Mouse (Mus musculus) NIH3T3 (cell line): ENCODE data around the gene Poldip3.
"Not testable (repeated sequence)": the region's sequence is repeated elsewhere in the genome, so short reads cannot be mapped to it uniquely, and the experiment has no call there.

Experiments
- DNase-seq: peaks from one replicate; pipeline ENCODE4 v3.0.0-alpha.2; 2012; ENCODE audit warnings: low read depth

Gene Poldip3

DNA sequence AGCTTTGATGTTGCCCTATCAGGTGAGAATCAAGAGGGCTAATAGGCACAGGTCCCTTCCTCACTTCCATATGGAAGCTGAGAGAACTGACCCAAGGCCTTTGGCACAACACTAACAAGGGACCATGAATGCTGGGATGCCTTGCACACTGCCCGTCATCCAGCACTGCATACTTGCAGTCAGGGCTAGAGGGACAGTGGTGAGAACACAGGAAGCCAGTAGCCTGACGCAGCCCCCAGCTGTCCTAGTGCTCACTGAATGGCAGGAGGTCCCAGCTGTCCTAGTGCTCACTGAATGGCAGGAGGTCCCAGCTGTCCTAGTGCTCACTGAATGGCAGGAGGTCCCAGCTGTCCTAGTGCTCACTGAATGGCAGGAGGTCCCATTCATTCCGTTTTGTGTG is 22.1 kb downstream of the Poldip3 start:
- not testable (repeated sequence) for DNase-seq

DNA sequence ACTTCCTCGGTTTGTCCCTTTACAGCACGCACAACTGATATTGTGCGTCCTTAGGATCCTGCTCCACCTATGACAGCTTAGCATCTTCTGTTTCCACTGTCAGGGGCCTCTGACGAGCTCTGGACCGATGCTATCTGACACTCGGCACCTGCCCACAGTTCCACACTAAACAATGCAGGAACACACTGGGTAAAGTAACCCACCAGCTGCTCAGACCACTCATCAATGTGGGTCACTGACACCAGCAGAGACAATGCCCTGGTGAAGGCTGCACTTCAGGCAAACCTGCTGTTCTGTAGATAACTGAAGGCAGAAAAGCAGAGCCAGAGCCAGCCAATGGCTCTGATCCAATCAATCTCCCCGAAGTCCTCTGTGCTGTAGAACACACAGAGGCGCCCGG is 22.6 kb downstream of the Poldip3 start:
- DNase-seq, result no peak

DNA sequence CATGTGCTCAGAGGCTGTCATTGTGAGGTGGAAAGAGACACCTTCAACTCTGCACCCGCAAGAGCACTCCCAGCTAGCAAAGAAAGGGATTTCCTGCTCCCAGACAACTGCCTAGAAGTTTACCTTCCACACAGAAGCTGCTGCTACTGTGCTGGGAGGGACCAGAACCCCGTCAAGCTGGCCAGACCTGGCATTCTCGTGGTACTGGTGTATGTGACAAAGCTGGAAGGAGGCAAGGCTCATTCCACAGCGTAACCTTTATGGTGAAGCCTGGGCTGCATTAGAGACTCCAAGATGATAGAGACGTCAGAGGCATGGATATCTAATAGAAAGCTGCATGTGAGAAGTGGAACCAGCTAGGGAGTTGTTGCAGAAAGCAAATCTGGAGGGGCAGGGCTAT is 24.6 kb downstream of the Poldip3 start:
- DNase-seq, result no peak

DNA sequence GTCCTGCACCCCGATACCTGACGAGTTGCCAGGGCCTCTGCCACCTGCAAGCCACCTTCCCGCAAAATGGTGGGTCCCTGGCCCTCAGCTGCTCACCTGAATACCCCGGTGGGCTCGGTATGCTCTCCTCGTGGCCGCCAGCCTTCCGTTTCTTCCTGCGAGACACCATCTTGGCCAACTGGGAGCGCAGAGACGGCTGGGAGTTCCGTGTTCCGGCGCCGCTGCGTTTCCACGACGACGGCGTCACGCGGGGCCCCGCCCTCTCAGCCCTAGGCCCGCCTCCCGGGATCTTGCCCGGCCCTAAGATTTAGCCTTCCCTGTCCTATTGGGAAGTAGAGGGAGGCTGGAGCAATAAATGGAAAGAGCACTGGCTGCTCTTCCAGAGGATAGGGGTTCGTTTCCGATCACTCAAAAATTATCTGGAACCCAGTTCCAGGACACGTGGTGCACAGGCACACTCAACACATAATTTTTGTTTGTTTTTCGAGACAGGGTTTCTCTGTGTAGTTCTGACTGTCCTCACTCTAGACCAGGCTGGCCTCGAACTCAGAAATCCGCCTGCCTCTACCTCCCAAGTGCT is 26.5 kb downstream of the Poldip3 start, which contains the start of gene Rrp7a:
Gene Rrp7a, minus strand, starts transcription at position 236 of the 580 bp plus-strand sequence.
- peak; percentile 96 for DNase-seq

DNA sequence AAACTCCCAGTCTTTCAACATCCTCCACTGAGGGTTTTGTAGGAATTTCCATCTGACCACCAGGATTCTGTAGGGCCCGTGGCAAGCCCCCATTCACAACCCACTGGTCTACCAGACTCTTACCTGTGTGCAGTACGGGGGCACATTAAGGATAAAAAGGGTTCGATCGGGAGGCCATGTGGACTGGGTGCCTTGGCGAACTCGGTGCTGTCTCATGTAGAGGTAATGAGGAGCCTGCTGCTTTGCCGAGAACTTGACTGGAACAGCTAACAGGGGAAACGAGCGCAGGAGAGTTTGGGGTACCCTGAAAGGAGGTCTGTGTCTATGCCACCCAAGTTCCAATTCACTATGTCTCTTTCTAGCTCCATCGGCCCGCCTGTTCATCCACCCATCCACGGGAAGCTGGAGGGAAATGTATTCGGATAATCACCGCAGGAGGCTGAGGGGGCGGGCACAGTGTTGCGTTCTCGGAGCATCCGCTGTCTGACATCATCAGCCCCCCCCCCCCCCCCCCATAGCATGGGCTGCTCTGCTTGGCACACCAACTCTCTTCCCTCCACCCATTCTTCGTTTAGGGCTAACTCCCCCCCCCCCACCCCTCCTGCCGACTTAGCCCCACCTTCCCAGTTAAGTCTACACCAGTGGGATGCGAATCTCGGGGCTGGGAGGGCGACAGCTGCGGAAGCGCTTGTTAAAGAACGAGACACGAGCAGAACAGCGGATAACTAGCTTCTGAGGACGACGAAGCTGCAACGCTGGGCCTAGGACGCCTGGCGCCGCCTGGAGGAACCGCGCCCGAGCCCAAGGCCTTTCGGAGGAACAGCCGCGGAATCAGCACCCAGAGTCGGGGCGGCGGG is 27.2 kb downstream of the Poldip3 start:
- peak; percentile 86 for DNase-seq

DNA sequence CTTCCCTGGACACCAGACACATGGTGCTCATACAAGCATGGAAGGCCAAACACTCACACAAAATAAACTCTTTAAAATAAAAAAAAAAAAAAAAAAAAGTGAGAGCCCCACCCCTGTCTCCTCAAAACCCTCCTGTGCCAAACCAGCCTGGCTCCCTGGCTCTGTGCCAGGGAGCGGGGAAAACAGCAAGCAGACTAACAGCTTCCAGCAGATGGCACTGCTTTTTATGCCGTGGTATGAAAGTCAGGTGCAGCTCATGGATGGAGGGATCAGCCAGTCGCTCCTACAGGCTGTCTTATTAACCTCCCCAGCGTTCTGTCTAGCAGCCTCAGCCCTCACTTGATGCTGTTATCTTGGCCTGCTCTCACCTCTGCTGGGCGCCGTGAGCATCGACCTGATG is 30.8 kb downstream of the Poldip3 start:
- DNase-seq, result peak; percentile 86

DNA sequence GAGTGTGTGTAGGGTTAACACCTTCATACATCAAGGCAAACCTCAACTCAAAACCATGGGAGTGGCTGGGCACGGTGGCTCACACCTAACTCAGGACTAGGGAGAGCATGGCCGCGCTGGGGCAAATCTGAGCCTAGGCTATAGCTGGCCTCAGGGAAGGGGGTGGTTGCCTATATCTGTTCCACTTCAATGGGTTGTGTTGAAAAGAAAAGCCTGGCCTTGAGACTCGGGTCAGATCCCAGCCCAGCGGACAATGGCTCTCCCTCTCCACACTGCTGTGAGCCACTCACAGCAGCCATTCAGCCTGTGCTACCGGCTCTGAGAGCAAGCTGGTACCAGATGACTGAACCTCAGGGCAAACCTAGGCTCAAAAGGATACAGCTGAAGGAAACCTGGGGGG is 34.1 kb downstream of the Poldip3 start:
- no peak for DNase-seq

DNA sequence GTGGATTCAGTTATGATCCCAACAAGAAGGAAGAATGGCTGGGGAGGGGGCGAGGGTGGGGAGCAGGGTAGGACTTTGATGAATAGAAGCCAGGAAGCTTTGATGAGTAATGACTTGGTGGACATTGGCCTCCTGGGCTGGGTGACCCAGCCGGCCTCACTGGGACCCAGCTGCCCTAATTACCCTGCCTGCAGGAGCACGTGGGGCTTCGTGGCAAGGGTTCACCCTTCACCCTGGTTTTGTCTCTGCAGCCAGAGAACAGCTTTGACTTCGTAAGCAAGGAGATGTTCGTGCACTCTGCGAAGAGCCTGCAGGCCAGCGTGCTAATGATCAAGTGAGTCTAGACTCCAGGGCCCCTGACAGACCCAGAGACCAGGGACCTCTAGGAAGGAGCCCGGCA is 35.1 kb downstream of the Poldip3 start:
- DNase-seq, result no peak

DNA sequence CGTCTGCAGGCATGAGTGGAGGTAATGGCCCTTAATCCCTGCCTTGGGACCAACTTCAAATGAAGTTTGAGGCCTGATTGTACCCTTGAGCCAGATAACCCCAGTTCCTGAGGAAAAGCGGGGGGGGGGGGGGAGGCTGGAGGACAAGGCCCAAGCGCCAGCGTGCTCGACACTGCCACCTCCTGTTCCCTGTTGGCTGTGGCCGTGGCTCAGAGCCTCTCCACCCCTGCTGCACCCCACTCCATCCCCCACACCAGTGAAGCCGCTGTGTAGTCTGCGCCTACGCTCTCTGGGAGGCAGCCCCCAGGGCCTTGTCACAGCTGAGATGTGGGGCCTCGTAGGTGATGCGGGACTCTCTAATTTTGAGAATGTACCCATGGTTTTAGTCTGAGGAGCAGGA is 36.3 kb downstream of the Poldip3 start:
- DNase-seq, result peak; percentile 69

DNA sequence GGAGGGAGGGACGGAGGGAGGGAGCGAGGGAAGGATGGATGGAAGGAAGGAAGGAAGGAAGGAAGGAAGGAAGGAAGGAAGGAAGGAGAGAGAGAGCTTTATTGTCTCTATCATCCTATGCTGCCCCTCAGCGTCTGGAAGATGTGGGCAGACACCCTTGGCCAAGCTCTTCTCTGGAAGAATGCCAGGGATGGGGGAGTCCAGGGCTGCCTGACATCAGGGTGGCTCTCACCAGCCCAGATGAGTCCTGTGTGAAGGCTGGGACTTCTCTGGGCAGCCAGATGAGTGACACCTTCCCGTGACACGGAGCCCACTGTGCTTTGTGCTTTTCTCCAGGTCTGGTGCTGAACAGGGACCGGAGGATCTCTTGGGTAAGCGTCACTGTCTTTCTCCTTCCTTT is 37.3 kb downstream of the Poldip3 start:
- DNase-seq, result no peak

DNA sequence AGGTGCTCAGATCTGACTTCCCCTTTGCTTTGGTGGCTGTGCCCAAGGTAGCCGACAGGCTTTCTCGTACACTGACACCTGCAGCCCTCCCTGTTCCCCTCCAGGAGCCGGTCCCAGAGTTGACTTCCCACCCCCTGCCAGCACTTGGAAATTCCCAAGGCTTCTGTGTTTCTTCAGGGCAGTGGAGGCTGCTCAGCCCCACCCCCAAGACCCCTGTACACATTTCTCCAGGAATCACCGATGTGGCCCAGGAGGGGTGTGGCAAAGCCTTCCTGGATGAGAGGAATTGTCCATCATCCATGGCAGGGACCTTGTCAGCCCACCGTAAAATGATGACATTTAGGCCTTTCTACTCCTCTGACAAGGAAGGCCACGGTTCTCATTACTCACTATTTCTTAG is 37.9 kb downstream of the Poldip3 start:
- no peak for DNase-seq

DNA sequence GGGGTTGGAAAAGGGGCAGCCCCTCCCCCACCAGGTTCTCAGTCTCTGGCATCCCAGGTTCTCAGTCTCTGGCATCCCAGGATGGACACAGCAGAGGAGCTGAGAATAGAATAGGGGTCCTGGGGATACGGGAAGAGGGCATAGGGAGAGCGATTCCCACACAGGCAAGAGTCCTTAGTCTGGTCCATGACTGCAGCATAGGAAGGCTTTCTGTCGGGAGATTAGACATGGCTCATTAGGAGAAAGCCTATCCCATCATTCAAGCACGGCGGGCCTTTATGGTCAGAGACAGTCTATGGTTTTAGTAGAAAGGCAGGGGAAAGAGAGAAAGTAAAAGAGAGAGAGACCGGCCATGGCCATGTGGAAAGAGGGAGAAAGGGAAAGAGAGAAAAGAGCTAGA is 41.4 kb downstream of the Poldip3 start:
- DNase-seq, result no peak

DNA sequence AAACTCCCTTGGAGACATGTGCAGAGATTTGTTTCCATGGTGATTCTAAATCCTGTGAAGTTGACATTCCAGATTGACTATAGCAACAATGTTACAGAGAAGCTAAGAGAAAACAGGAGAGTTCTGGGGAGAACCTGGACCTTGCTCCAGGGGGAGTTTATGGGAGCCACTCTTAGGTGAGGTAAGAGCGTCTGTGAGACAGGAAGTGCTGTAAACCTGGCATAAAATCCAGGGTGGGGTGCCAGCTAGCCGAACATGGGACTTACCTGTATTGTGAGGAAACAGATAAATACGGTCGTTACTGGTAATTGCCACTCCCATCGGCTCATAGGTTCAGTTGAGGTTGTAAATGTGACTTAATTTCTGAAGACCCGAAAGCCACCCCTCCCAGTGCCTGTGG is 42.8 kb downstream of the Poldip3 start:
- no peak for DNase-seq

DNA sequence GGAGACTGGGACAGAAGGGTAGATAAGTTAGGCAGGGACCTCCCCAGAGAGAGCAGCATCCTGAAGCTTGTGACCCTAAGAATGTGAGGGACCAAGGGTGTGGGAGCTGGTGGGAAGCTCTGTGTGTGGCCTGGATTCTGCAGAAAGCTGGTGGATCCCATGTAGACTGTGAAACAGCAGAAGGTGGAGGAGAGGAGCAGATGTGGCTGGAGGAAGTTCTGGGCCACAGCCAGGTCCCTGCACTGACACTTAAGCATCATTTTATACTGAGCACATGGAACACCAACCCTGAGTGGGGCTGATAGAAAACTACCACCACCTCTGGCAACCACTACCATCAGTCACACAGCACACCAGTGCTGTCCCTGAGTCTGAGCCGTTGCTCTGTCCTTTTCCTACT is 46.1 kb downstream of the Poldip3 start:
- DNase-seq, result no peak

DNA sequence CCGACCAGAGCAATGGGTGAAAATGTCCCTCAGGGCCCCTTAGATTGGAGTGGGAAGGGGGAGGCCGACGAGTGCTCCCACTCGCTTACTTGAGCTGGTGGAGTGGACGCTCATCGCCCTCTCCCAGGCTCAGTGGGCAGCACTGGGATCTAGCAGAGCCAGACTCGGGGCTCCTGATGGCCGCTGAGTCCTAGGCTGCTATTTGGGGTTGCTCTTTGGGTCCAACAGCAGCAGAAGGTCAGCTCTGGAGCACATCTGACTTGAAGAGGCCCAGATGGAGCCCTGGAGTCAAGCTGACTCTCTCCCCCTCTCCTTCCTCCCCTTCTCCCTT is 48.9 kb downstream of the Poldip3 start:
- DNase-seq, result no peak

DNA sequence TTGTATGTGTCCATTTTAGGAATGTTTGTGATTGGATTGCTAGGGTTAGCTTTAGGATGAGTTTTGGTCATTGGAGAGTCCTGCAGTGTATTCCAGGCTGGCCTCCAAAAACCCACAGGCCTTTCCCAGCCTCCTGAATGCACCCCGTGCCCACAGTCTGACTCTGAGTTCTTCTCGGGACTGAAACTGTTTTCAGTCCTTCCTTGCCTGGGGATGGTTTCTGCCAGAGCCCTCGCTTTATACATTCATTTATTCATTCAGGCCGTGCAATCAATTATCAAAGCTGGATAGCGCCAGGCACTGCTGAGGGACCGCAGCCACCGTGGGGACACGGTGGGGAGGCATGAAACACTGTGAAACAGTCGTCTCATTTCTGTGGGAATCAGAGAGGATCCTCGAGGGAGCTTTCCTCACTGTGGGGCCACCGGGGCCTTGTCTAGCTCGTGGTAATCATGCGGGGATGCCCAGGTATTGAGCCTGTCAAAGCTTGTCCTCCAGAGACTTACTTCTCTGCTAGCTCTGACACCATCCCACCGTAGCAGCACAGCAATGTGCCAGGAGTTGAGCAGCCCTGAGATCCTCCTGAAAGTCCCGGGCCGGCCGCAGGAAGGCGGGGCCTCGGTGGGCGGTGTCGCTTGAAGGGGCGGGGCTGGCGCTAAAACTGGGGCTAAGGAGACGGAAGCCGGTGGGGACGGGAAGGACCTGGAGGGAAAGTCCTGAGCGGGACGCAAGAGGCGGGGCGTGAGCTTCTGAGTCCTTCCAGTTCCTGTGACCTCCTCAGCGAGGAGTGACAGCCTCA is 49.5 kb downstream of the Poldip3 start:
- DNase-seq, result peak; percentile 92

DNA sequence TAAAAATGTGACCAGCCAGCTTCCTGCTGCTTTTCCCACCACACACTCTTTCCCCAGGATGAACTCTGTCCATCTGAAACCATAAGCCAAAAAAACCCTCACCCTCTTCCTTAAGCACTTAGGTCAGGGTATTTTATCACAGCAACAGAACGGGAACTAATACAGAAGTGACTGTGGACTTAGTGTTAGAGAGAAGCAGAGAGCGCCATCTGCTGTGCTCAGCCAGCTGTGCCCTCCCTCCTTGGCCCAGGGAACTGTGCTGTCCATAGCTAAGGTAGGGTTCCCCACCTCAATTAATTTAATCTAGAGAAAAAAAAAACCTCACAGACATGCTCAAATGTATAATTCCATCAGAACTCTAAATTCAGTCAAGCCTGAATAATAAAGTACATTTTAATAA is 53.2 kb downstream of the Poldip3 start:
- peak; percentile 54 for DNase-seq

DNA sequence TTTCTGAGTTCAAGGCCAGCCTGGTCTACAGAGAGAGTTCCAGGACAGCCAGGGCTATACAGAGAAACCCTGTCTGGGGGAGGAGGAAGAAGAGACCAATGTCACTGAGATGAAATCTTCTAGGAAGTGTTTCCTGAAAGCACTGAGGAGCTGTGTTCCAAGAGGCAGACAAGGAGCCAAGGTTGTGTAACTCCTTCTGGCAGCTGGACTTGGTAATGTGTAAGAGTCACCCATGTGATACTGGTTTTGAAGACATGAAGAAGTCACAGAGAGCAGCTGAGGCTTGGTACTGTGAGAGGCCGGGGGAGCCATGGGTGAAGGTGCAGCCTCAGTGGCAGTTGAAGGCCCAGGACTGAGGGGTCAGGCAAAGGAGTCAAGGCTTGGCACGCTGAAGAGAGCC is 55.5 kb downstream of the Poldip3 start:
- peak; percentile 69 for DNase-seq

DNA sequence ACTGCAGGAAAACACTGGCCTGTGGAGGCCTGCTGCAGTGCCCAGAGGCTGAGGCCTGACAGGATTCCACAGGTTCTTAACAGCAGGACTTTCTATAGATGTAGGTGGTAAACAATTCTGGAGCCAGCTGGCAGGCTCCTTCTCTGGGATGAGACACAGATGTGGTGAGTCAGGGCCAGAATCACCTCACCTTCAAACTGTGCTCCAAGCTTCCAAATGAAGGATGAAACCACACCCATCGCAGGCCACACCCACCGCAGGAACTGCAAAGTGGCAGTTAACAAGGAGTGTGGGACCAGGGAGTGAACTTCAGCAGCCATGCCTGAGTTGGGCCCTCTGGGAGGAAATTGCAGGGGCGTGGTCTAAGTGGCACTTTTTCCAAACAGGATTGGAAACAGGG is 58.3 kb downstream of the Poldip3 start:
- DNase-seq, result peak; percentile 75

DNA sequence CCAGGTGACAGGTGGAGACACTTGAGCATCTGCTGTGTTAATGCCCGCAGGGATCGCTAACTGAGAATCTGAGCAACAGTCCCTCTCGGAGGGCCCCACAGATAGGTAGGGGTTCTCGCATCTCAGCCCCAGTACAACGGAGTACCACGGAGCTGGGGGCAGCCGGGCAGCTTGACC is 59.9 kb downstream of the Poldip3 start, which contains the start of gene Serhl:
Gene Serhl, plus strand, starts transcription at position 78 of the 177 bp plus-strand sequence.
- no peak for DNase-seq

DNA sequence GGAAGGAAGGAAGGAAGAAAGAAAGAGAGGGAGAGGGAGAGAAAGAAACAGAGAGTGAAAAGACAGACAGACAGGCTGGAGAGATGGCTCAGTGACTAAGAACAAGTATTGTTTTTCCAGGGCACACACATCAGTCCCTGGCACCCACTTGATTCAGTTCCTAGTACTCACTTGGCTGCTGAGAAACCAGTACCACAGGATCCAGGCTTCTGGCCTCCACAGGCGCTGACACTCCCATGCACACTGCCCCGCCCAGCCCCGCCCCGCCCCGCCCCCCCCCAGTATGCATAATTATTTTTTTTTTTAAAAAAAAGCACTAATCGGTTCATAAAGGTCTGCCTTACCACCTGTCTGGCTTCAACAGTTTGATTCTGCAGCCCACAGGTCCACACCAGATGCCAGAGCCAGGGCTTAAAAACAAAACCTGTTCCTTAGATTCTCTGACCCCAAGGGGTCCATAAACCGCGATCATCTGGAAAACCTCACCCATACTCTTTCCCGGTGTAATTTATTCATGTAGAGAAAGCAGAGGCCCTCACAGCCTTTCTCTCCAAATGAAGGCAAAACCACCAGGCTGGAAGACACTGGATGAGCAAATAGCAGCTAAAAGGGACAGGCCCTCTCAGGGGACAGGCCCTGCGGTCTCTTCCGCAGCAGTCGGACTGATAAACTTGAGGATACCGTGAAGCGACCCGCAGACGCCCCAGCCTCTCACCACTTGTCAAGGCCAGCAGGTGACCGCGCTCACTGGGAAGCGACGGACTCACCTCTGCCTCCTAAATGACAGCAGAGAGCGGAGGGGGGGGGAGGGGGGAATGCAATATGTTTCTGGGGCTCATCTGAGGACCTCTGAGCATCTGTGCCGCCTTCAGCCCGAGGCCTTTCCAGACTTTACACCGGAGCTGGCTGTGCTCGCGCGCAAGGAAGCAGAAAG is 60.4 kb downstream of the Poldip3 start:
- no peak for DNase-seq

DNA sequence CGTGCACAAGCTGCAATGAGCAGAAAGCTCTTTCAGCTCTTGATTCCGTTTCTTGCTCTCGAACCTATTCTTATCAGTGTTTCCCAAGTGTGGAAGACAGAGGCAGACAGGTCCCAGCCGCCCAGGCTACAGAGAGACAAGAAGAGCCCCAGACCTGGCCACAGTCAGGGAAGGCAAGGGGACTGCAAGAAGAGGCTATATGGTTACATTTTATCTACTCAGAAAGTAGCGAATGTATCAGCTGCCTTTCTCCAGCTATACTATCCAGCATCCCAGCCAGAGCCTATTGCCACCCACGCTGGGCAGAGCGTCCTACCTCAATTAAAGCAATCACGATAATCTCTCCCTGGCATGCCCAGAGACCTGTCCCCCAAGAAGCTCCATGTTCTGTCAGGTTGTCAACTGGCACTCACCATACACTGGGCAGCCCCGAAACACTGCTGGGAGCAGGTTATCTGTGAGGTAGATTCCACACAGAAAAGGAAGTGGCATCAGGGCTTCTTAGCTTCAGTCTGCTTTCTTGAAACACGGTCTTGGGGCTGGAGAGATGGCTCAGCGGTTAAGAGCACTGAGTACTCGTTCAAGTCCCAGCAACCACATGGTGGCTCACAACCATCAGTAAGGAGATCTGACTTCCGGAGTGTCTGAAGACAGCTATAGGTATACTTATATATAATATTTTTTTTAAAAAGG is 62.4 kb downstream of the Poldip3 start:
- no peak for DNase-seq
